Mouse (Mus musculus): ENCODE results near the gene Skint4. TPM values are rescaled to one million over a fixed set of nuclear protein-coding genes. Genes with fewer than 3 reads are reported as not detected.

Skint4 gene
- polyA plus RNA-seq (2014; fragmentation: Illumina TruSeq; extraction: RNeasy Lipid Tissue Mini Kit (QIAGEN cat#74804)), result not detected

DNA sequence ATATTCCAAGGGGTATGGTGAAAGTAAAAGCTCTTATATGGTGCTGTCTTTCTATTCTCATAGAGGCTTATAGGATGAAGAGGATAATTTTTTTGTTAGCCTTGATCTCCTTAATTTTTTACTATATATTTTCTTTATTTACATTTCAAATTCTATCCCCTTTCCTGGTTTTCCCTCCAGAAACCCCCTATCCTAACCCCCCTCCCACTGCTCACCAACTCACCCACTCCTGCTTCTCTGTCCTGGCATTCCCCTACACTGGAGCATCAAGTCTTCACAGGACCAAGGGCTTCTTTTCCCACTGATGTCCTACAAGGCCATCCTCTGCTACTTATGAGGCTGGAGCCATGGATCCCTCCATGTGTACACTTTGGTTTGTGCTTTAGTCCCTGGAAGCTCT is at the start of gene Skint4:
Skint4 (plus strand) TSS at position 301 of the 400 bp plus-strand sequence.

Other genes with a start within 250 kb of the Skint4 start
- 0.46 TPM for gene Slc5a9, start 169.1 kb upstream of the Skint4 start, polyA plus RNA-seq (2014; fragmentation: Illumina TruSeq; extraction: RNeasy Lipid Tissue Mini Kit (QIAGEN cat#74804))
- not detected for gene Skint8, start 152.6 kb upstream of the Skint4 start, polyA plus RNA-seq (2014; fragmentation: Illumina TruSeq; extraction: RNeasy Lipid Tissue Mini Kit (QIAGEN cat#74804))
- gene Skint7, start 99.1 kb upstream of the Skint4 start, polyA plus RNA-seq (2014; fragmentation: Illumina TruSeq; extraction: RNeasy Lipid Tissue Mini Kit (QIAGEN cat#74804)), result not detected
- not detected for gene Skint1, start 65.7 kb upstream of the Skint4 start, polyA plus RNA-seq (2014; fragmentation: Illumina TruSeq; extraction: RNeasy Lipid Tissue Mini Kit (QIAGEN cat#74804))
- gene Skint3, start 160.2 kb downstream of the Skint4 start, polyA plus RNA-seq (2014; fragmentation: Illumina TruSeq; extraction: RNeasy Lipid Tissue Mini Kit (QIAGEN cat#74804)), result 1.5 TPM

Data from ovary, adult 10 weeks (tissue).